Mouse (Mus musculus) myocyte (in vitro differentiated cells): ENCODE data around the gene Gm14305.
"Not testable (repeated sequence)": the region's sequence is repeated elsewhere in the genome, so short reads cannot be mapped to it uniquely, and the experiment has no call there.

Source experiments
- POLR2A ChIP-seq: IDR thresholded peaks from one replicate; pipeline ENCODE4 v1.6.1; 2011; ENCODE audit warnings: low read depth, mild to moderate bottlenecking, control low read depth, moderate library complexity; ENCODE audit not compliant: insufficient read length
- POLR2AphosphoS2 ChIP-seq: IDR thresholded peaks from one replicate; pipeline ENCODE4 v1.6.1; 2011; ENCODE audit warnings: low read depth, control low read depth; ENCODE audit not compliant: insufficient read length
- TCF12 ChIP-seq: IDR thresholded peaks from one replicate; pipeline ENCODE4 v1.6.1; 2011; ENCODE audit warnings: mild to moderate bottlenecking, control low read depth; ENCODE audit not compliant: poor library complexity, insufficient read depth, severe bottlenecking
- TCF3 ChIP-seq: IDR thresholded peaks from one replicate; pipeline ENCODE4 v1.6.1; 2011; ENCODE audit warnings: low read depth, control low read depth; ENCODE audit not compliant: insufficient read length
- USF1 ChIP-seq: IDR thresholded peaks from one replicate; pipeline ENCODE4 v1.6.1; 2011; ENCODE audit warnings: low read depth, mild to moderate bottlenecking, control low read depth, moderate library complexity

DNA sequence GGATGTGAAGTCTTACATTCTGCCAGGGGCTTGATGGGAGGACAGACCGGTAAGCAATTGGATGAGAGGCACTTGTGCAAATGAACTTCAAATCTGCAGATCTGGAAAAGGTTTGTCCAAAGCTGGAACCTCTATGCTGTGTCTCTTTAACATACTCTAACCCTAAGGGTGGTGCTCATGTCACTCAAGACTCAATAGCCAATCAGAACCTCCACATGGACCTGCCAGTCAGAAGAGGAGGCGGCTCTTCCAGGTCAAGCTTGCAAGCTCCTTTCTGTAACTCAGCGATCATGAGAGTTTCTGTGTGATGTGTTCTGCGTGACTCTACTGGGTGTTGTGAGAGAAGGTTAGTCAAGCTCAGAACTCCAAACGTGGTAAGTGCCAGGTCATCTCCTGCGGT lies at the start of gene Gm14305:
- TF ChIP-seq POLR2AphosphoS2, TCF12, USF1, POLR2A, TCF3: not testable (repeated sequence)
